Mouse (Mus musculus) lung, postnatal 4 days (tissue): ENCODE data around the gene Tmem44.

Experiments
- DNase-seq, 2 experiments: peaks; one replicate each; pipeline ENCODE4 v3.0.0; 2021

Gene Tmem44

GRCm38 (mm10) chr16:30517666-30518283, 32.9 kb downstream of the Tmem44 start:
- DNase-seq = no peak

DNA sequence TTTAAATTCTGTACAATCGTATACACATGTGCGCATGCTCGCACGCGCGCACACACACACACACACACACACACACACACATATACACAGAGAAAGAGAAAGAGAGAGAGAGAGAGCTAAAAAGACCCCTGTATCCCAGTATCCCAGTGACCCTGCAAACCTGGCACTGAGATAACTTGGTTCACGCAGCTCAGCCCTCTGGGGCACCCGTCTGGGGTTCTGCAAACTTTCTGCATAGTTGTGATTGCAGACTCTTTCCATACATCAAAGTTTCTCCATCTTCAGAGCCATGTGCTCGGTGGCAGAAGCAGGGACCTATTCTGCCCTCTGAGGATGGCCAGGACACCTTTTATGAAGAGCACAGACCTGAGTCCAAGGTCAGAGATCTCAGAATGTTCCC, 33.6 kb downstream of the Tmem44 start:
- DNase-seq = no peak

DNA sequence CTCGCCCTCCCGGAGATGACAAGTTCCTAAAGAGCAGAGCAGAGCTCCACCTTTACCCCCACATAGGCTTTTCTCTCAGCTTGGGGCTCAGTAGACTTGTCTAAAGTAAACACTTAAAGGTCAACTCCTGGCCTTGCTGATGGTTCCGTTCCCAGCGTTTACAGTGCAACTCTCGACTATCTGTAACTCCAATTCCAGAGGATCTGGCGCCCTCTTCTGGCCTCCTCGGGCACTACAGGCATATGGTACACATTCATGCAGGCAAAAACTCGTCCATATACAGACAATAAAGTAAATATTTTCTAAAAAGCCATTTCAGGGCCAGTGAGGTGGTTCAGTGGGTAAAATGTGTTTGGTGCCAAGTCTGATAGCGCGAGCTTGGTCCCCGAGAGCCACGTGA, 35.2 kb downstream of the Tmem44 start:
- no peak for DNase-seq

DNA sequence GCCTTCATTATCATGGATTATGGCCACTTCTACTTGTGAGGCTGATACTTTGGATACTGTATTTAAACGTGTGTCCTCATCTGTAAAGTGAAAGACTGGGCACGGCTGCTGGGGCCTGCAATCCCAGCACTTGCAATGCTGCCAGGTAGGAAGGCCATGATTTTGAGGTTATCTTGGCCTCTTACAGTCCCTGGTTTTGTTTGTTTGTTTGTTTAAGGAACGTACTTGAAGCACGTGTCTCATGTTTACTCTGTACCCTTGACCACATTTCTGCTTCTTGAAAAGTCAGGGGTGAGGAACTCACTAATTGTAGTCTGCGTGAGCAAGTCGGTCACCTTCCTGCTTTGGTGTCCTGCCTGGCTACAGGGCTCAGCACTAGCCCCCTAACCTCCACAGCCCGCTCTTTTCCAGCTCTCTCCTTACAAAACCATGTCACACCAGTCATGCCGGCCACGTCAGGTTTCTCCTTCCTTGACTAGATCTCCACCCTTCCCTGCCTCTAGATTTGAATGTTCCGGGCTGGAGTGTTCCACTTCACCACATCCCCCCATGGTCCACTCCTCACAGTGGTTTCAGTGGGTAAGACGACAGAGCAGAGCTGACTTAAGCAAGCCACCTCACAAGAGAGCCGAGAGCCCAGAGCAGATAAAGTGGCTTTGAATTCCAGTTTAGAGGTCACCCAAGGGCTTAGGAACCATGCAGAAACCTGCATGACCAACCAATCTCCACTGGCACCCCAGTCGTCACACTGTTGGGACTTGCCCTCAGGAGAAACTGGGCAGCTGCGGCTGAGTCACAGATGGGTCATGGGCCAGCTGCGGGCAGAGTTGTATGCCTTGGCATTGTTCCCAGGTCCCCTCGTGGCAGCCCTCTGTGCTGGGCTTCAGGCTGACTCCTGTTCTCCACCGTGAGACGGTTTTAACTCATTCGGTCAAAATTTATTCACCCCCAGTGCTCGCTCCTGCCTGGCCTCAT, 37.3 kb downstream of the Tmem44 start:
- DNase-seq = peak; percentile 34 to 69

GRCm38 (mm10) chr16:30512375-30513049, 38.1 kb downstream of the Tmem44 start:
- DNase-seq = no peak

GRCm38 (mm10) chr16:30511563-30512340, 38.9 kb downstream of the Tmem44 start:
- DNase-seq = no peak

GRCm38 (mm10) chr16:30510504-30511451, 39.9 kb downstream of the Tmem44 start:
- peak; percentile 90 for DNase-seq

DNA sequence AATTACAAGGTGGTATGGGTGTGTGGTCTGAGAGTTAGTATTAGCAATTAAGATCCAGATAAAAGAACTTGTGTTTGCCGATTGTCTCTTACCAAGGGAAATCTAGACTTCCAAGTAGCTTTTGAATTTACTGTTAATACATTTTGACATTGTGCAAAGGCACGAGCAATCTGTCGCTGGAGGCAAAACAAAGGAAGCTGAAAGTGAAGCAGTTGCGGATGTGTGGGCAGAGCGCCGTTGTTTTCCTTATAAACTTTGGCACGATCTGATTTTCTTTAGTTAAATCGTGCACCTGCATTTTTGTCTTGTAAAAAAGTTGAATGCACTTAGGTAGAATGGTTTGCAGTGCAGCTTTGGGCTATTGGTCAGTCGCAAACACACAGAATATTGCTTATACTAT, 40.6 kb downstream of the Tmem44 start:
- no peak for DNase-seq

DNA sequence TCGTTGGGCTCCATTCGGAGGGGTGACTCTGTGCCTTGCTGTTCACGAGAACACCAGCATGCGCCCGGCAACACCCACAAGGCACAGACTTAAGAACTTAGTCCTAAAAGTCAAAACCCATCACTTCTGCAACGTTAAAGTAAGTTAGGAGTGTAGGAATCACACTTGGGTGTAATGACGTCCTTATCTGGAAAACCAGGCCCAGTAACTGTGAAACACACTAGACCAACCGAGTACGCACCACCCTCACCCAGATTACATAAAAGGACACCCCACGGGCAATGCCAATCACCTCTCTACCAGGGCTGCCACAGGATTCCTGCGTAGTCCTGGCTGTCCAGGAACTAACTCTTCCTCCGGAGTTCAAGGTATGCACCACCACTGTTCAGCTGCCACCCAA, 41.3 kb downstream of the Tmem44 start:
- DNase-seq = no peak

DNA sequence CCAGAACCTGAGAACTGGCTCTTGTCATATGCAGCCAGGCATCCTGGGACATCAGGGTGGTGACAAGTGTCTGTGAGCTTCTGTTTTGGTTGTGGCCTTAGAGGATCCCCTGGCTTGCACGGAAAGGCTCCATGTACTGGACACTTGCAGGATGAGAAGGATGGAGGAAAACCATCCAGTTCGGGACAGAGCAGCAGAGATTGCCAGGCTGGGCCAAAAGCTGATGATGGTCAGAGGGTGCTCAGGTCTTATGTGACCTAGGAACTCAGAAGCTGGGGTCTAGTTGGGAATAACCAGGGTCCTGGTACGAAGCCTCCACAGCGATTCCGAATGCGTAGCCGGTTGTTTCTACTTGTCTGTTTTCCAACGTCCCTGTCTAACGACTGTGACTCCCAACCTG, 41.9 kb downstream of the Tmem44 start:
- no peak for DNase-seq

DNA sequence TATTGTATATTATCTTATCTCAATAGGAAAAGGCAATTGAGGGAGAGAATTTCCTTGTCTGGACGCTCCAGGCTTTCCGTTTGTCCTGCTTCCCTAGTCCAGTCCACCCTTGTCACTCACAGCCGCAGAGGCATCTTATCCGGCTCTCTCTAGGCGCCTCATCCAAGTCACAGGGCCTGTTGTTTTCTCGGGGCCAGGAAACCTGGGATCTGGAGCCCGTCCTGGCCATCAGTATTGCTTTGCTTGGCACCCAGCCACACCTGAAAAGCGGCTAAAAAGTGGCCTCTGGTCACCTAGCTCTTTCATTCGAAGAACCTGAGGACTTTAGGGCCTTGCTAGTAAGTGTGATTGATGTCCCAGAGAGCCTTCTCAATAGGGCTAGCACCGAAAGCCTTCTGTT, 43.5 kb downstream of the Tmem44 start:
- DNase-seq = no peak

DNA sequence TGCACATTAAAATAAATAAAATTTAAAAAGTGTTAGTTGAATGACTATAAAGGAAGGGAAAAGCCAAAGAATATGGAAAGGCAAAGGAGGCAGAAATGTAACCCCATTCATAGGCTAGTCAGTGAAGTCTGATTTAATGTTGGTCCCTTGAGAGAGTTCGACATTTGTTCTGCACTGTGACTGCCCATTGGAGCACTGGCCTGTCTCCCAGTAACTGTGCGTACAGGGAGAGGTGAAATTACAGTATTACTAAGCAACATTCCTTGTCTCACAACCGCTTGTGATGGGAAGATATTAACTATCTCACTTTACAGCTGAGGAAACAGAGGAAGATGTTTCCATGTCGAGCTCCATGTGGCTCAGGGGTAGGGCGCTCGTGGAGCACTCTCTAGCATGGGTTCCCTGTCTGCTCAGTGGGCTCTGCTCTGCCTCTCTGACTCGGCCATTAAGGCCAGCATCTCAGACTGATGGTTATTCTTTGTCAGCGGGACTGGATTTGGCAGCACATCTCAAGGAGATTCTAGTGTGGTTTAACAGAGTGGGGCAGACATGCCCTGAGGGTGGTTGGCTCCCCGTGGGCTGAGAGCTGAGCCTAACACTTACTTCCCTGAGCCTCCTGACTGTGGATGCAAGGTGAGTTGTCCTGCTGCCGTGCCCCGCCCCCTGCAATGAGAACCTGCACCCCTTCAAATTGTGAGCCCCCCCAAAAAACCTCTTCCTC, 45.2 kb downstream of the Tmem44 start:
- no peak for DNase-seq

- DNase-seq = no peak
Measured at GRCm38 (mm10) chr16:30504856-30505255, 45.8 kb downstream of the Tmem44 start.

DNA sequence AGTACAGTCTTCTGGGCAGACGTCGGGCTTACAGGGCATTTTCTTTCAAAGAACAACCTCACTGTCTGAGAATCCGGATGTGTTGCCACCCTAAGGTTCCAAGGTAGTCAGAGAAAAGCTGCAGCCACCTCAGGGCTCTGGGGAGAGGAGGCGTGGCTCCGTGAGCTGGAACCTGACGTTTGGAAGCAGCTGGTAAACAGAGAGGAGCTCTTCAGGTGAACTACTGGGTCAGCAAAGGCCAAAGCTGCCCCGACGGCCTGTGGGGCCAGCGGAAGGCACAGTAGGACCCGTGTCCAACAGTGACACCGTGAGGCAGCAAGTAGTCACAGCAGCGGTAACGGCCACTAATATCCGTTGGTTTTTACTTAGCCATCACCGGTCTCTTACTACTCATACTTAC, 46.7 kb downstream of the Tmem44 start:
- peak; percentile 76 to 79 for DNase-seq

GRCm38 (mm10) chr16:30502221-30502891, 48.3 kb downstream of the Tmem44 start:
- DNase-seq = peak; percentile 67 to 74

DNA sequence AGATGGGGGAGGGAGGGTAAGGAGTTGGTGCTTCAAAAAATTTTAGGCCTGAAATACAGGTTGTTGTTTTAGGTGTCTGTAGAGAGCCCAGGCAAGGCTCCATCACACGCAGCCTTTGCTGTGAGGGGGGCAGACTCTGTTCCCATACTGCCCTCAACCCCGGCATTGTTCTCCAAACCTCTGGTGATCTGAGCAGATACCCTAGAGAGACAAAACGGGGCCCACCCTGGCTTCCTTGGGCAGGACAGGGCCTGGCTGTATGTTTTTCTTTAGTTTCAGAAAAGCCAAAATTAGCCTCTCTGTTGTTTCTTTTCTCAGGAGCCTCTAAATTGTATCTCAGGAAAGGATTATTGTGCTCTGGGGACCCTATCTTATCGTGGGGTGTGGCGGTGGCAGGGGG, 49.0 kb downstream of the Tmem44 start:
- no peak for DNase-seq

DNA sequence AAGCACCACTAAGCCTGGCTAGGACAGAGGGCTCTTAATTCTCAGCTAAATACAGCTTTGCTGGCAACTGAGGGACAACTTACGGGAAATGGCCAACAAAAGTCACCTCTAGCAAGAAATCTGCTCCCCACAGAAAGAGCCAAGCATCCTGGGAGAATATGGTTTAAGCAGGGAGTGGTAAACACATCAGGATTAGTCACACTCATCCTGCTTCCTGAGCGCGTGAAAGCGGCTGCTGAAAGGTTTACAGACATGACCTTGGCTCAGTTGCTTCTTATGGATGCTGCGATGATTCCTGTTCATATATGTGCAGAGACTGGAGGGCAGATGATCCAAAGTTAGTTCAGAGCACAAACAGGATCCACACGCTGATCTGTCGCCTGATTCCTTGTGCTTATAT, 50.4 kb downstream of the Tmem44 start:
- no peak for DNase-seq

DNA sequence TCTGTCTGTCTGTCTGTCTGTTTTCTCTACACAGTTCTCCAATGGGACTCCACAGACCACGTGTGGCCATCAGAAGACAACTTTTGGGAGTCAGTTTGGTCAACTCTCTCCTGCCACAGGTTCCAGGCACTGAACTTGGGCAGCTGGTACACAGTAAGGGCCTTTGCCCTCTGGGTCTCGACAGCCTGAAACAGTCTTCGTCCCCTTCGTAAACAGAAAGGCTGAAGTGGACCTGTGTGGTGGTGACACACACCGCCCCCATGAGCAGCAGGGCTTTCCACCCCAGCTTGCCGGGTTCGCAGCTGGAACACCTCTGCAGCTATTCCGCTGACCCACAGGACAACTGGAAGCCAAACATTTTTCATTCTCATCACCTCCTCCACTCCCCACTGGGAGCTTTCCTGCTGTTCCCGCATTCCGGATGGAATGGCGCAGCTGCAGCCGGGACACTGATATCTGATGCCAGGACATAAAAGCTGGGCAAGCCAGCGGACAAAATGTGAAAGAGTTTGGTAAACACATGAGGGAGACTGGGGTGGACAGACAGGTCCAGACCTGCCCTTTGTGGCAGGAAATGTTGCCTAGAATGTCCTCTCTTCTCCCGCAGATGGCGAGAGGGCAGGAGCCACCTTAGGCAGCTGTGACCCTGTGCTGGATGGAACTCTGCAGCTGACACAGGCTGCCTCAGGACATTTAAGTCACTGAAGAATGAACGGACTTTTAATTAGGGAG, 51.4 kb downstream of the Tmem44 start:
- peak in 1 of 2 experiments; percentile 29 for DNase-seq

- no peak for DNase-seq
Measured at GRCm38 (mm10) chr16:30497307-30497706, 53.3 kb downstream of the Tmem44 start.

- no peak for DNase-seq
Measured at GRCm38 (mm10) chr16:30494883-30495282, 55.8 kb downstream of the Tmem44 start.
